8 mouse cellular contexts compared by ENCODE assay signal in the genomic region with DNA sequence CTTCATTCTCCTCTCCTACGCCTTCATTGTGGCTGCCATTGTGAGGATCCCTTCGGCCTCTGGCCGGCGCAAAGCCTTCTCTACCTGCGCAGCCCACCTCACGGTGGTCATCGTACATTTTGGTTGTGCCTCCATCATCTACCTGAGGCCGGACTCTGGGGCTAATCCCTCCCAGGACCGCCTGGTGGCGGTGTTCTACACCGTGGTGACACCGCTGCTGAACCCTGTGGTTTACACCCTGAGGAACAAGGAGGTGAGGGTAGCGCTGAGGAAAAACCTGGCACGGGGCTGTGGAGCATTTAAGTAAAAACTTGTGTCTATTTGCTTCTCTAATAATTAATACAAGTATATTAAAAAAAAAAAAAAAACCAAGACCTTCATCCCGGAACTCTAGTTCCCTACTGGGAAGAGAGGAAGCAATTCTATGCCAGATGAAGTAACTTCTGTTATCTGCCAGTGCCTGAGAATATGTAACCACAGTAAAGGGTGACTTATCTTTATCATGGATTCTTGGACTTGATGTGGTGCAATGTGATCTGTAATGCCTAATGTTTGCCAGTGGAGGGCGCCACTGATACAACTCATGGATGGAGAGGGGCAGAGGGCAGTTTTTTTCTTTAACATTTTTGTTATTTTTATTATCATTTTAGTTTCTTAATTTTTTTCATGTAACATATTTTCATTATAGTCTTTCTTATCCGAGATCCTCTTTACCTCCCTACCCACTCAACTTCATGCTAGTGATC. TPM values are rescaled to one million over a fixed set of nuclear protein-coding genes. Genes with fewer than 3 reads are reported as not detected.
DNase-seq lines count a peak whose midpoint lies in the region; ATAC-seq and TF ChIP-seq lines count a peak whose summit lies in the region.
"Had no signal": no experiment of that assay in that cellular context is flagged by ENCODE, and none has a peak within 500 bp of the region (broad histone marks: within the 10 kb centered on the region; RNA-seq: fewer than 3 reads in every experiment).

No protein-coding gene starts in this region.

- DNase-seq in left cerebral cortex, adult 2 months (ENCODE audit: extremely low spot score in 1 of 2, low spot score in 2 of 2), result no peak
- DNase-seq in left cerebral cortex, adult 18-20 months (ENCODE audit: low spot score in 2 of 2), result no peak
- DNase-seq in MEL-GATA-1-ER (ENCODE audit: extremely low read depth, low read depth), result peak; percentile 29
- peak; percentile 9 for DNase-seq in brain, embryonic 14.5 days (ENCODE audit: low read depth)
- DNase-seq in gastrocnemius, postnatal 14 days, result no peak
- no peak for DNase-seq in Muller cell, postnatal 12 days (ENCODE audit: inconsistent ontology term)

- no peak overlapping the region for H3K4me3 ChIP-seq in left cerebral cortex, adult 2 months

- TF ChIP-seq POLR2A in brain, embryonic 14.5 days (IDR thresholded peaks at IDR 0.05; ENCODE audit: borderline replicate concordance, extremely low read depth, insufficient read depth, insufficient read length, poor library complexity, severe bottlenecking), result no peak

- H3K27ac ChIP-seq in left cerebral cortex, adult 2 months, result no peak overlapping the region

- intact Hi-C loops in left cerebral cortex, adult 2 months (cut with DNase I), result no loop called here
- intact Hi-C loops in gastrocnemius, postnatal 14 days (cut with DNase I; ENCODE audit: low total_unique reads), result no loop called here

- peak; percentile 54 for ATAC-seq in megakaryocyte, adult 5-6 weeks (ENCODE audit: poor library complexity, severe bottlenecking)

- TF ChIP-seq CTCF in left cerebral cortex, adult 2 months (IDR thresholded peaks at IDR 0.05), result peak; percentile 32
- TF ChIP-seq CTCF in brain, embryonic 14.5 days (IDR thresholded peaks at IDR 0.05; ENCODE audit: borderline replicate concordance, extremely low read depth, insufficient read depth, insufficient read length), result peak; percentile 47; the same call in 1 of the 2 replicates

RNA-seq across cellular contexts. Expression of gene Olfr1358, which starts 3.2 kb away (rescaled TPM):
- total RNA-seq in left cerebral cortex, adult 2 months (2021), result not detected
- not detected for total RNA-seq in left cerebral cortex, adult 18-20 months (2021)
- polyA plus RNA-seq in brain, embryonic 14.5 days (2012; rRNA removed), result 0.08 TPM in 1 of 2 replicates, not detected in the other
- not detected in 2 replicates for total RNA-seq in megakaryocyte, adult 5-6 weeks (2015)
- not detected in 2 replicates for total RNA-seq in megakaryocyte, adult 5-6 weeks (2017)
- not detected for total RNA-seq in gastrocnemius, postnatal 14 days (2021)
- polyA plus RNA-seq: heart, embryonic 16.5 days had no signal

RNA-seq across cellular contexts. Expression of gene Ilvbl, which starts 53.7 kb away (rescaled TPM):
- total RNA-seq in left cerebral cortex, adult 2 months (2021), result 10 to 100 TPM; 29.4 to 30.6 TPM
- 10 to 100 TPM; 30.5 to 30.9 TPM for total RNA-seq in left cerebral cortex, adult 18-20 months (2021)
- polyA plus RNA-seq in brain, embryonic 14.5 days (2012; rRNA removed), result 44.6 and 45.2 TPM in 2 replicates
- 16.3 and 19.8 TPM in 2 replicates for total RNA-seq in megakaryocyte, adult 5-6 weeks (2015)
- 8.4 and 8.6 TPM in 2 replicates for total RNA-seq in megakaryocyte, adult 5-6 weeks (2017)
- 10 to 100 TPM; 14.7 to 16.4 TPM for total RNA-seq in gastrocnemius, postnatal 14 days (2021)

RNA-seq across cellular contexts. Expression of gene Pdxk, which starts 55.7 kb away (rescaled TPM):
- total RNA-seq in left cerebral cortex, adult 2 months (2021), result 100 to 1,000 TPM; 114 to 118 TPM
- total RNA-seq in left cerebral cortex, adult 18-20 months (2021), result 100 to 1,000 TPM; 124 to 128 TPM
- 13.8 and 26.2 TPM in 2 replicates for polyA plus RNA-seq in brain, embryonic 14.5 days (2012; rRNA removed)
- 21.7 and 23.0 TPM in 2 replicates for total RNA-seq in megakaryocyte, adult 5-6 weeks (2015)
- 16.5 and 19.6 TPM in 2 replicates for total RNA-seq in megakaryocyte, adult 5-6 weeks (2017)
- total RNA-seq in gastrocnemius, postnatal 14 days (2021), result 1 to 10 TPM; 4.8 to 6.2 TPM

Comparison
In these comparisons a context has a peak if more than half of its experiments do, and no peak if none do; other contexts are left out.
1. DNase-seq: peak in MEL-GATA-1-ER (single experiment) and brain, embryonic 14.5 days (single experiment); none in left cerebral cortex, adult 2 months (0 of 2), left cerebral cortex, adult 18-20 months (0 of 2), gastrocnemius, postnatal 14 days (single experiment) and Muller cell, postnatal 12 days (single experiment).
2. RNA of gene Pdxk, which starts 55.7 kb away (total RNA-seq): 124 to 128 TPM in left cerebral cortex, adult 18-20 months and 114 to 118 TPM in left cerebral cortex, adult 2 months; 16.5 to 23.0 TPM in megakaryocyte, adult 5-6 weeks and 4.8 to 6.2 TPM in gastrocnemius, postnatal 14 days; every median in the first group is over 4 times any median in the second.